Mouse (Mus musculus) kidney, embryonic 16.5 days (tissue): ENCODE data around the gene Keap1. TPM values are rescaled to one million over a fixed set of nuclear protein-coding genes. Genes with fewer than 3 reads are reported as not detected.
"Not testable (repeated sequence)": the region's sequence is repeated elsewhere in the genome, so short reads cannot be mapped to it uniquely, and the experiment has no call there.

Source experiments
- ATAC-seq: fragments of 200-750 bp; cut with Nextera tagmentation; 2 replicates; pipeline ENCODE4 v1.8.0; 2017; ENCODE audit warnings: moderate TSS enrichment; ENCODE audit not compliant: low FRiP score, low TSS enrichment
- H3K27ac ChIP-seq: fragments of 300-500 bp; sonication (generic); 2 replicates; pipeline ENCODE4 v1.5.1; 2014; ENCODE audit warnings: low read length
- H3K27me3 ChIP-seq: fragments of 300-500 bp; sonication (generic); 2 replicates; pipeline ENCODE4 v1.6.1; 2014; ENCODE audit warnings: low read length, control low read depth, mixed read lengths; ENCODE audit not compliant: insufficient read depth
- H3K36me3 ChIP-seq: fragments of 300-500 bp; sonication (generic); 2 replicates; pipeline ENCODE4 v1.6.1; 2014; ENCODE audit warnings: low read length, control low read depth, mixed read lengths; ENCODE audit not compliant: insufficient read depth
- H3K4me1 ChIP-seq: fragments of 300-500 bp; sonication (generic); 2 replicates; pipeline ENCODE4 v1.6.1; 2014; ENCODE audit warnings: low read length, control low read depth, mixed read lengths; ENCODE audit not compliant: insufficient read depth
- H3K4me2 ChIP-seq: fragments of 300-500 bp; sonication (generic); replicated peaks from 2 replicates; pipeline ENCODE4 v1.6.1; 2014; ENCODE audit warnings: low read depth, low read length
- H3K4me3 ChIP-seq: fragments of 300-500 bp; sonication (generic); 2 replicates; pipeline ENCODE4 v1.5.1; 2014; ENCODE audit warnings: mild to moderate bottlenecking, low read length
- H3K9ac ChIP-seq: fragments of 300-500 bp; sonication (generic); replicated peaks from 2 replicates; pipeline ENCODE4 v1.6.1; 2014; ENCODE audit warnings: low read length
- H3K9me3 ChIP-seq: fragments of 300-500 bp; sonication (generic); 2 replicates; pipeline ENCODE4 v1.6.1; 2016; ENCODE audit warnings: low read length, control low read depth
- WGBS: fragments of 180-500 bp; shearing (Covaris S2); extraction: QIAGEN DNeasy Blood & Tissue Kit; methylation state at CpG from one replicate; pipeline ENCODE4 v1.1.7; 2014; 5-methylcytosine and 5-hydroxymethylcytosine counted together
- polyA plus RNA-seq: library from polyadenylated mRNA; unstranded; fragments of >200 nt; fragmentation: Nextera tagmentation; extraction: Ambion mirVana; gene quantifications from 2 replicates; pipeline ENCODE4 v1.2.1, GENCODE M21; 2015

Keap1 gene
- polyA plus RNA-seq, 1 experiment from 2014 or later: 68.1 TPM

GRCm38 (mm10) chr9:21275013-21275710, 36.0 kb upstream of the Keap1 start:
- no peak overlapping the region for H3K27ac ChIP-seq
- no peaks in the 10 kb centered on the region for H3K4me1 ChIP-seq
- no peak for ATAC-seq
- 81% methylated on average over 7 of the region's 7 CpGs for WGBS
- H3K4me3 ChIP-seq: no peak overlapping the region
- peaks cover 92% of the 10 kb centered on the region for H3K36me3 ChIP-seq
- H3K4me2 ChIP-seq: no peak overlapping the region
- no peaks in the 10 kb centered on the region for H3K9me3 ChIP-seq
- no peaks in the 10 kb centered on the region for H3K27me3 ChIP-seq
- H3K9ac ChIP-seq: no peak overlapping the region

- ATAC-seq: no peak
- no peaks in the 10 kb centered on the region for H3K4me1 ChIP-seq
- no peaks in the 10 kb centered on the region for H3K9me3 ChIP-seq
- H3K4me3 ChIP-seq: no peak overlapping the region
- H3K9ac ChIP-seq: no peak overlapping the region
- H3K36me3 ChIP-seq: peaks cover 89% of the 10 kb centered on the region
- no peaks in the 10 kb centered on the region for H3K27me3 ChIP-seq
- no peak overlapping the region for H3K27ac ChIP-seq
- WGBS: 91% methylated on average over 3 of the region's 3 CpGs
- no peak overlapping the region for H3K4me2 ChIP-seq
Observed at GRCm38 (mm10) chr9:21274336-21274735, 35.2 kb upstream of the Keap1 start.

- H3K36me3 ChIP-seq: peaks cover 88% of the 10 kb centered on the region
- H3K4me1 ChIP-seq: no peaks in the 10 kb centered on the region
- no peak overlapping the region for H3K4me3 ChIP-seq
- H3K9me3 ChIP-seq: no peaks in the 10 kb centered on the region
- no peak overlapping the region for H3K9ac ChIP-seq
- no peak for ATAC-seq
- H3K4me2 ChIP-seq: no peak overlapping the region
- H3K27me3 ChIP-seq: no peaks in the 10 kb centered on the region
- no peak overlapping the region for H3K27ac ChIP-seq
- 82% methylated on average over 7 of the region's 7 CpGs for WGBS
Observed at GRCm38 (mm10) chr9:21273520-21274228, 34.5 kb upstream of the Keap1 start.

- ATAC-seq: no peak
- WGBS: 82% methylated on average over 8 of the region's 8 CpGs
Observed at GRCm38 (mm10) chr9:21273094-21273493, 33.9 kb upstream of the Keap1 start.

GRCm38 (mm10) chr9:21272391-21272790, 33.2 kb upstream of the Keap1 start:
- H3K4me1 ChIP-seq: no peaks in the 10 kb centered on the region
- peaks cover 84% of the 10 kb centered on the region for H3K36me3 ChIP-seq
- 91% methylated on average over 9 of the region's 9 CpGs for WGBS
- H3K9ac ChIP-seq: no peak overlapping the region
- ATAC-seq: no peak
- no peaks in the 10 kb centered on the region for H3K27me3 ChIP-seq
- H3K9me3 ChIP-seq: no peaks in the 10 kb centered on the region
- no peak overlapping the region for H3K4me3 ChIP-seq
- H3K4me2 ChIP-seq: no peak overlapping the region
- H3K27ac ChIP-seq: no peak overlapping the region

More at GRCm38 (mm10) chr9:21273094-21273493, 33.9 kb upstream of the Keap1 start:
- H3K36me3 ChIP-seq: peaks cover 89% of the 10 kb centered on the region
- H3K4me2 ChIP-seq: no peak overlapping the region
- no peaks in the 10 kb centered on the region for H3K9me3 ChIP-seq
- H3K9ac ChIP-seq: no peak overlapping the region
- no peaks in the 10 kb centered on the region for H3K27me3 ChIP-seq
- H3K4me1 ChIP-seq: no peaks in the 10 kb centered on the region
- H3K4me3 ChIP-seq: no peak overlapping the region
- no peak overlapping the region for H3K27ac ChIP-seq

GRCm38 (mm10) chr9:21269590-21269989, 30.4 kb upstream of the Keap1 start:
- not testable (repeated sequence) for H3K9me3 ChIP-seq, H3K27me3 ChIP-seq, H3K9ac ChIP-seq, H3K27ac ChIP-seq, H3K4me3 ChIP-seq, ATAC-seq, H3K4me2 ChIP-seq
- peaks cover 63% of the 10 kb centered on the region for H3K36me3 ChIP-seq
- WGBS: 86% methylated on average over 5 of the region's 5 CpGs
- peaks cover 17% of the 10 kb centered on the region for H3K4me1 ChIP-seq

- 93% methylated on average over 16 of the region's 16 CpGs for WGBS
- ATAC-seq: no peak
- H3K27ac ChIP-seq: no peak overlapping the region
- no peaks in the 10 kb centered on the region for H3K9me3 ChIP-seq
- H3K4me3 ChIP-seq: no peak overlapping the region
- H3K27me3 ChIP-seq: no peaks in the 10 kb centered on the region
- no peak overlapping the region for H3K9ac ChIP-seq
- H3K36me3 ChIP-seq: peaks cover 51% of the 10 kb centered on the region
- H3K4me1 ChIP-seq: peaks cover 22% of the 10 kb centered on the region
- H3K4me2 ChIP-seq: no peak overlapping the region
Observed at GRCm38 (mm10) chr9:21268305-21268704, 29.1 kb upstream of the Keap1 start.

- H3K27me3 ChIP-seq: no peaks in the 10 kb centered on the region
- peaks cover 22% of the 10 kb centered on the region for H3K4me1 ChIP-seq
- H3K36me3 ChIP-seq: peaks cover 38% of the 10 kb centered on the region
- H3K9me3 ChIP-seq: no peaks in the 10 kb centered on the region
- no peak overlapping the region for H3K27ac ChIP-seq
- WGBS: 87% methylated on average over 5 of the region's 5 CpGs
- H3K4me3 ChIP-seq: peak overlapping the region; percentile 62; the same call in 1 of the 2 replicates
- no peak for ATAC-seq
- H3K9ac ChIP-seq: 0 out of 2 replicates have a peak overlapping the region, but pooled peaks have one; percentile 2
- H3K4me2 ChIP-seq: no peak overlapping the region; the same call in 1 of the 2 replicates
Observed at GRCm38 (mm10) chr9:21266889-21267288, 27.7 kb upstream of the Keap1 start.

GRCm38 (mm10) chr9:21265611-21266010, 26.4 kb upstream of the Keap1 start:
- WGBS: 4% methylated on average over 11 of the region's 11 CpGs
- H3K27ac ChIP-seq: peak overlapping the region; percentile 37; the same call in 1 of the 2 replicates
- H3K9me3 ChIP-seq: no peaks in the 10 kb centered on the region
- no peaks in the 10 kb centered on the region for H3K27me3 ChIP-seq
- peaks cover 26% of the 10 kb centered on the region for H3K36me3 ChIP-seq
- peak overlapping the region; percentile 75 for H3K9ac ChIP-seq
- peak overlapping the region; percentile 62 for H3K4me3 ChIP-seq
- ATAC-seq: peak; percentile 40
- peak overlapping the region; percentile 88 for H3K4me2 ChIP-seq
- H3K4me1 ChIP-seq: peaks cover 22% of the 10 kb centered on the region
